Mouse (Mus musculus) lung, embryonic 16.5 days (tissue): ENCODE measurements around the gene Ccdc85c. TPM values are rescaled to one million over a fixed set of nuclear protein-coding genes. Genes with fewer than 3 reads are reported as not detected.

Experiments
- ATAC-seq: fragments of 200-750 bp; cut with Nextera tagmentation; 2 replicates; pipeline ENCODE4 v1.8.0; 2017; ENCODE audit warnings: low read depth, mild to moderate bottlenecking, moderate library complexity
- H3K27ac ChIP-seq: fragments of 300-500 bp; sonication (generic); 2 replicates; pipeline ENCODE4 v1.5.1; 2014; ENCODE audit warnings: mild to moderate bottlenecking, control low read depth, low read length
- H3K27me3 ChIP-seq: fragments of 300-500 bp; sonication (generic); 2 replicates; pipeline ENCODE4 v1.6.1; 2014; ENCODE audit warnings: low read depth, low read length, mixed read lengths; ENCODE audit not compliant: control insufficient read depth, insufficient read depth
- H3K36me3 ChIP-seq: fragments of 300-500 bp; sonication (generic); 2 replicates; pipeline ENCODE4 v1.6.1; 2014; ENCODE audit warnings: low read length; ENCODE audit not compliant: control insufficient read depth, insufficient read depth
- H3K4me1 ChIP-seq: fragments of 300-500 bp; sonication (generic); replicated peaks from 2 replicates; pipeline ENCODE4 v1.6.1; 2014; ENCODE audit warnings: low read length, mixed read lengths; ENCODE audit not compliant: control insufficient read depth, insufficient read depth
- H3K4me2 ChIP-seq: fragments of 300-500 bp; sonication (generic); 2 replicates; pipeline ENCODE4 v1.6.1; 2014; ENCODE audit warnings: low read depth, low read length, control low read depth
- H3K4me3 ChIP-seq: fragments of 300-500 bp; sonication (generic); 2 replicates; pipeline ENCODE4 v1.5.1; 2014; ENCODE audit warnings: mild to moderate bottlenecking, low read length, control low read depth
- H3K9ac ChIP-seq: fragments of 300-500 bp; sonication (generic); 2 replicates; pipeline ENCODE4 v1.6.1; 2014; ENCODE audit warnings: low read length, control low read depth
- H3K9me3 ChIP-seq: fragments of 300-500 bp; sonication (generic); 2 replicates; pipeline ENCODE4 v1.6.1; 2016; ENCODE audit warnings: low read length; ENCODE audit not compliant: control insufficient read depth
- WGBS: fragments of 180-500 bp; shearing (Covaris S2); extraction: QIAGEN DNeasy Blood & Tissue Kit; methylation state at CpG from one replicate; pipeline ENCODE4 v1.1.7; 2014; 5-methylcytosine and 5-hydroxymethylcytosine counted together
- polyA plus RNA-seq: library from polyadenylated mRNA; unstranded; fragments of >200 nt; fragmentation: Nextera tagmentation; extraction: Ambion mirVana; gene quantifications from 2 replicates; pipeline ENCODE4 v1.2.1, GENCODE M21; 2015

The Ccdc85c gene
- polyA plus RNA-seq, 1 experiment from 2014 or later = 5.5 TPM

GRCm38 (mm10) chr12:108219825-108220616 lies 55.2 kb downstream of the Ccdc85c start:
- Histone ChIP-seq H3K9ac (peak overlapping the region; percentile 39; the same call in 1 of the 2 replicates), H3K27me3 (no peaks in the 10 kb centered on the region), H3K36me3 (no peaks in the 10 kb centered on the region), H3K27ac (peak overlapping the region; percentile 65), H3K4me2 (peak overlapping the region; percentile 6; the same call in 1 of the 2 replicates), H3K9me3 (no peaks in the 10 kb centered on the region), H3K4me1 (peaks cover 24% of the 10 kb centered on the region), H3K4me3 (no peak overlapping the region)
- no peak for ATAC-seq
- 64% methylated on average over 20 of the region's 21 CpGs for WGBS

- no peak for ATAC-seq
- H3K27me3 ChIP-seq = no peaks in the 10 kb centered on the region
- no peaks in the 10 kb centered on the region for H3K9me3 ChIP-seq
- H3K4me1 ChIP-seq = peaks cover 24% of the 10 kb centered on the region
- no peak overlapping the region for H3K9ac ChIP-seq
- peak overlapping the region; percentile 65 for H3K27ac ChIP-seq
- no peaks in the 10 kb centered on the region for H3K36me3 ChIP-seq
- H3K4me2 ChIP-seq = no peak overlapping the region
- 47% methylated on average over 15 of the region's 15 CpGs for WGBS
- H3K4me3 ChIP-seq = no peak overlapping the region
Observed at GRCm38 (mm10) chr12:108219163-108219562, 56.1 kb downstream of the Ccdc85c start.

- H3K4me1 ChIP-seq = peaks cover 28% of the 10 kb centered on the region
Observed at GRCm38 (mm10) chr12:108217572-108217971, 57.7 kb downstream of the Ccdc85c start.

GRCm38 (mm10) chr12:108216611-108217370 lies 58.4 kb downstream of the Ccdc85c start:
- peaks cover 36% of the 10 kb centered on the region for H3K4me1 ChIP-seq

More at GRCm38 (mm10) chr12:108217572-108217971, 57.7 kb downstream of the Ccdc85c start:
- Histone ChIP-seq H3K4me3 (no peak overlapping the region), H3K27me3 (no peaks in the 10 kb centered on the region), H3K27ac (no peak overlapping the region), H3K36me3 (no peaks in the 10 kb centered on the region), H3K4me2 (no peak overlapping the region), H3K9me3 (no peaks in the 10 kb centered on the region), H3K9ac (no peak overlapping the region)
- ATAC-seq = no peak
- WGBS = 61% methylated on average over 5 of the region's 5 CpGs

GRCm38 (mm10) chr12:108215090-108215489 lies 60.1 kb downstream of the Ccdc85c start:
- Histone ChIP-seq H3K9me3 (no peaks in the 10 kb centered on the region), H3K4me1 (peaks cover 25% of the 10 kb centered on the region), H3K4me2 (no peak overlapping the region), H3K9ac (no peak overlapping the region), H3K27ac (no peak overlapping the region), H3K36me3 (no peaks in the 10 kb centered on the region), H3K27me3 (no peaks in the 10 kb centered on the region), H3K4me3 (no peak overlapping the region)
- 47% methylated on average over 8 of the region's 8 CpGs for whole genome bisulfite sequencing
- ATAC-seq = no peak

More at GRCm38 (mm10) chr12:108216611-108217370, 58.4 kb downstream of the Ccdc85c start:
- Histone ChIP-seq H3K4me3 (no peak overlapping the region), H3K4me2 (no peak overlapping the region), H3K9me3 (no peaks in the 10 kb centered on the region), H3K36me3 (no peaks in the 10 kb centered on the region), H3K27me3 (no peaks in the 10 kb centered on the region), H3K9ac (no peak overlapping the region), H3K27ac (no peak overlapping the region)
- whole genome bisulfite sequencing = 77% methylated on average over 11 of the region's 11 CpGs
- no peak for ATAC-seq

GRCm38 (mm10) chr12:108213090-108214041 lies 61.9 kb downstream of the Ccdc85c start:
- Histone ChIP-seq H3K27ac (peak overlapping the region; percentile 33), H3K27me3 (no peaks in the 10 kb centered on the region), H3K4me2 (no peak overlapping the region), H3K9ac (peak overlapping the region; percentile 6; the same call in 1 of the 2 replicates), H3K9me3 (no peaks in the 10 kb centered on the region), H3K4me1 (peaks cover 19% of the 10 kb centered on the region), H3K36me3 (no peaks in the 10 kb centered on the region), H3K4me3 (no peak overlapping the region)
- peak; percentile 23; the same call in 1 of the 2 replicates for ATAC-seq
- 45% methylated on average over 18 of the region's 18 CpGs for WGBS

GRCm38 (mm10) chr12:108212476-108212875 lies 62.7 kb downstream of the Ccdc85c start:
- H3K27ac ChIP-seq = peak overlapping the region; percentile 33
- 77% methylated on average over 6 of the region's 6 CpGs for WGBS
- H3K9me3 ChIP-seq = no peaks in the 10 kb centered on the region
- H3K4me2 ChIP-seq = no peak overlapping the region
- peaks cover 18% of the 10 kb centered on the region for H3K4me1 ChIP-seq
- H3K9ac ChIP-seq = 0 out of 2 replicates have a peak overlapping the region, but pooled peaks have one; percentile 6
- ATAC-seq = no peak
- no peak overlapping the region for H3K4me3 ChIP-seq
- H3K27me3 ChIP-seq = no peaks in the 10 kb centered on the region
- H3K36me3 ChIP-seq = no peaks in the 10 kb centered on the region

- Histone ChIP-seq H3K9me3 (no peaks in the 10 kb centered on the region), H3K4me2 (no peak overlapping the region), H3K4me3 (no peak overlapping the region), H3K36me3 (no peaks in the 10 kb centered on the region), H3K27ac (no peak overlapping the region), H3K9ac (no peak overlapping the region), H3K4me1 (peaks cover 18% of the 10 kb centered on the region), H3K27me3 (no peaks in the 10 kb centered on the region)
- 21% methylated on average over 5 of the region's 5 CpGs for WGBS
- ATAC-seq = 0 out of 2 replicates have a peak, but pooled peaks have one; percentile 18
Observed at GRCm38 (mm10) chr12:108212071-108212470, 63.2 kb downstream of the Ccdc85c start.
